Mouse (Mus musculus) regulatory T cell (primary cell): ENCODE measurements around the gene Dnase1l3.
"Not testable (repeated sequence)": the region's sequence is repeated elsewhere in the genome, so short reads cannot be mapped to it uniquely, and the experiment has no call there.

Experiments
- in situ Hi-C: fragments of 300-600 bp; cut with MboI, MseI; formaldehyde crosslinking; loops from one replicate; pipeline ENCODE4 v1.15.1; 2025; ENCODE audit warnings: high pct_unique_total_duplicates

Gene Dnase1l3

DNA sequence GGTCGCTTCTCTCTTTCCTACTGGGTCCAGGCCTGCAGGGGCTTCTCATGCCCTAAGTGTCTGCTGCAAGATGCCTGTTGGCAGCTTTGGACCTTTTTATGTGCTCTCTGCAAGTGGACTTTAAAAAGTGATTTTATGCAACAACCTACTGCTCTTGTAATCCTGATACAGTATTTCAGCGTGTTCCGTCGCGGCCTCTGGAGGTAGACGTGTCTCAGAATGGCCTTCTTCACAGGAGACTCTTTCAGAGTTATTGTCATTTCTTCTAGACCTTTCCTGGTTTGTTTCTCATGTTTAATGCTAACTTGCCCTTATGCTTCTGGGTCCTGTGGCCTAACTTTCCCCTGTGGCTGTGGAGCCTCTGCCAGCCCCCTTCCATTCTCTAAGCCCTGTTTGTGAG lies 21.4 kb upstream of the Dnase1l3 start:
- in situ Hi-C loops: no loop called here

DNA sequence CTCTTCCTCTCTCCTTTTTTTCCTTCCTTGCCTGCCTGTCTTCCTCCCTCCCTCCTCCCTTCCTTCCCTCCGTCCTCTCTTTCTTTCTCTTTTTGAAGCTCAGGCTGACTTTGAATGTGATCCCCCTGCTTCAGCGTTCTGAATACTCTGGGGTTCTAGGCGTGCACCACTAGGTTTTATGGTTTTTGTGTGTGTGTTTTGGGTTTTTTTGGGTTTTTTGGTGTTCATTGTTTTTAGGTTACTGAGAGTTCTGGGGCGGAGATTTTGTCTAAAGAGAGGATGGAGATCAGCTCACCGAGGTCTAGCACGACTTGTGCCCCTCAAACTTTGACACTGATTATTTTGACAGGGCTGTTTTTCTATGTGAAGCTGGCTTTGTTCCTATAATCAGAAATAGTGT lies 17.6 kb upstream of the Dnase1l3 start:
- in situ Hi-C loops: no loop called here

DNA sequence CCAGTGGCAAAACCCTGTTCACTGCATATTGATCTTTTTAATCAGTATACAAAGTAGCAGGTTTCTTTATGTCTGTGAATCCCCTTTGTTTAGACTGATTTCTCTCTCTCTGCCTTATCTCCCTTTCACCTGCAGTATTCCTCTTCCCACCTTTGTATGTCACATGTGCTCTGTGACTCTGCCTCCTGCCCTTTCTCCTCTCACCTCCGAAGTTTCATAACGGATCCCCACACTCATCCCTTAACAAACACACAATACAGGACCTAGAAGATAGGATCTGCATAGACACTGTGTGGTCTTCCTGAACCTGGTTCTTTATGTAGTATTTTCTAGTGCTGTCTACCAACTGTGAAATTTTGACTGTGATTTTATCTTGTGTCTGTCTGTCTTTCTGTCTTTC lies 16.9 kb upstream of the Dnase1l3 start:
- in situ Hi-C loops: no loop called here

DNA sequence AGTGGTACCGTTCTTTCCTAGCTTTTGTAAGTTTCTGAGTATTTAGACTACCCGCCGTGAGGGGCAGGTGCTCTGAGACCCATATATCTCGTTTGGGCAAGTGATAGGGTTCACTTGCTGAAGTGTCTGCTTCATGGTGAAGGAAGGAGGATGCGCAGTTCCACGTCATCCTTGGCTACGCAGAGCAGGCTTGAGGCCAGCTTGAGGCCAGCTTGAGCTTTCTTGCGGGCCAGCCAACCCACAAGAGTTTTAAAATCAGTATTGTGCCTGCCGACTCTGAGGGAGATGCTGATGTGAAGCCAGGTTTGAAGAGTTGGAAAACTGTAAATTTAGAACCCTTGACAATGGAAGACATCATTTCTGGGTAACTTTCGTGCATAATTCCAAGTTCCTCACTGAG lies 13.6 kb upstream of the Dnase1l3 start:
- in situ Hi-C loops: no loop called here

DNA sequence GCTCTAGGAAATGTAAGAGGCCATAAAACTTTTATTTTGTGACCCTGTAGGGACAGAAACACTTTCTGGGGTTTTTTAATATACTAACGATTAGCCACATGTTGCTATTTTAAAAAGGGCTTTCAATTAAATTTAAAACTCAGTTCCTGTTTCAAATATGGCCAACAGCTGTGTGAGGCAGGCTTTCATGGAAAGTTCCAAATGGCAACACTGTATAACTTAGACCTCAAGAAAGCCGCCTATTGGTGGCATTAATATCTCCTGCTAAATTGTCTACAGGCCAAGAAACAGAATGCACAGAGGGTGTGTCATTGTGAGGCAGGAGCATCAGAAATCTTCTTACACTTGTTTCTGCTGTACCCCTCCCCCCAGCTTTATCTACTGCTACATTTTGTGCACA lies 13.1 kb upstream of the Dnase1l3 start:
- in situ Hi-C loops: no loop called here

DNA sequence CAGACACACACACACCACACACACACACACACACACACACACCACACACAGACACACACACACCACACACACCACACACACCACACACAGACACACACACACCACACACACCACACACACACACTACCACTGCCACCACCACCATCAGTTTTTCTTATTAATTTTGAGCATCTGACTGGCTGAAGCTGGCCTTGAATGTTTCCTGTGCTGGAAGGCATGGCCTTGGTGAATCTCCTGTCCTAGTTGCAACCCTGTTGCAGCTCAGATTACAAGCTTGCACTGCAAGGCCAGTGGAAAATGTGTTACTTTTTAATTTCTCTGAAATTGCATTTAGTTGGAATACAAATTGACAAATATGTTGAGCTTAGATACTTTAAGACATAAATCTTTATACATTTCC lies 12.7 kb upstream of the Dnase1l3 start:
- in situ Hi-C loops: no loop called here

DNA sequence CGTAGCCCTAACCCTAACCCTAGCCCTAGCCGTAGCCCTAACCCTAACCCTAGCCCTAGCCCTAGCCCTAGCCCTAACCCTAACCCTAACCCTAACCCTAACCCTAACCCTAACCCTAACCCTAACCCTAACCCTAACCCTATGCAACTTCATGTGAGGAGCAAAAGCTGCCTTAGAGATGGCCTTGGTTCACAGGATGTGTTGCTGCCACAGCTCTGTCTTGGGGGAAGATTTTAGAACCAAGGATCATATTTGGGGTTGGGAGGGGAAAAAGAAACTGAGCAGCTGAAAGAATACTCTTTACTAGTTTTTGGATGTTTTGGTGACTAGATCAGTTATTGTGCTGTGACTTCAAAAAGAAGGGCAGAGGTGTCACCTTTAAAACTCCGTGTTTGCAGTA lies 11.7 kb upstream of the Dnase1l3 start:
- in situ Hi-C loops: not testable (repeated sequence)

DNA sequence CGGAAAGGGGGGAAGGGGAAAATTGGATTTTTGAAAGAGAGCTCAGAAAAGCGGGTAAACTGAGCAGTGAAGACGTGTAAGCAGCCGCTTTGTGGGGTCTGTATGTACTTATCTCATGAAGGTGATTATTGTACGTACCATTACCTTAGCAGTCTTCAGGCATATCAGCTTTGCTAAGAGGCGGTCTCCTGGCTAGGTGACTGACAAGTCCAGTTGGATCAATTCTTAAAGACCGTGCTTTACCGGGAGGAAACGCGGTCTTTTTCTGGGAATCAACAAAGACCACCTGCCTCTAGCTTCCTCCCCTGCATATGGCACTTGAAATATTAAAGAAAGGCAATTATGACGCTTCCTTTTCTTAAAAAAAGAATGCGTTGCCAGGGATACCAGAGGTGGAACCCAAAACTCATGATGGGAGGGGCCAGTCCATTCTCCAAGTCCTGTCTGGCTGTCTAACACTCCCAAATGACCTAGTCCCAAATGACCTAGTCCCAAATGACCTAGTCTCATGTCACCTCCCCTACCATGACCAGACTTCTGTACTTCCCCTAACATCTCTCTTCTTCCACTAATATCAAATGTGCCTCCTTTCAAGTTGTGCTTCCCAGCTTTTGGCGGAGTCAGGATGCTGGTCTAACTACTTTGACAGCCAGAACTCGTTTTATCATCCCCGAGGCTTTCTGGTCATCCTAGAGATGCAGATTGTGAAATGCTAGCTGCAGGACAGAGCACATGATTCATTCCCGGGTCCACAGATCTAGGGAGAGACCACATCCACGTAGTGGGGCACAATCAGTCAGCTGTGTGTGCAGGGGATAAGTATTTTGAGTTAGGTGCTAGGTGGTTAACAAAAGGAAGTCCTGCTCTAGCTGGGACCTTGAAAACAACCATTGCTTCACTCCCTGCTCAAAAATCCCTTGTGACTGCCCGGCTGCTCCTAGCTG lies 9.6 kb upstream of the Dnase1l3 start:
- in situ Hi-C loops: loop anchor here (5.0 kb wide), 1 partner anchor 42 kb away; no protein-coding TSS in a partner anchor

DNA sequence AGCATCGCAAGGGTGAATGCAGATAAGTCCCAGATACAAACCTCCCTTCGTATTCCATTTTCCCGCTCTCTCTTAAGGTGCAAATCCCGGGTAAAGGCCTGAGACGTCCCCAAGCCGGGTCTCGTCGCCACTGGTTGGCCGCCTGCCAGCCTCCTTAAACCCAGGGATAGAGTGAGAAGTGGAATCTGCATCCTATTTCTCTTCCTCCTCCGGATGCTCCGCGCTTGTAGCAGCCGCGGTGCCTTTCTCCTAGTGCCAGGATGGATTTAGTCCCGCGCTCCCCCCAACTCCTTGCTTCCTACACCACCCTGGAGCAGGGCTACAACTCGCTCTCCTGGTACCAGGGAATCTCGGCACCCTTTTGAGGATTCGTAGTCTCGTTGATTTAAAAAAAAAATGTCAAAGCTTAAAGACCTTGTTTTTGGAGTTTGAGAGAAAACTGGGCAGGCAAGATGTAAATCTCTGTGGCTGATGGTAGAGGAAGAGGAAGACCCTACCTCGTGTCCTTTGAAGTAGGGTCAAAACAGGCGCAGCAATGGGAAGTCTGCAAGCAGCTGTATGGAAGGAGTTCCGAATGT lies 8.8 kb upstream of the Dnase1l3 start:
- in situ Hi-C loops: loop anchor here (5.0 kb wide), 1 partner anchor 41 kb away; no protein-coding TSS in a partner anchor

DNA sequence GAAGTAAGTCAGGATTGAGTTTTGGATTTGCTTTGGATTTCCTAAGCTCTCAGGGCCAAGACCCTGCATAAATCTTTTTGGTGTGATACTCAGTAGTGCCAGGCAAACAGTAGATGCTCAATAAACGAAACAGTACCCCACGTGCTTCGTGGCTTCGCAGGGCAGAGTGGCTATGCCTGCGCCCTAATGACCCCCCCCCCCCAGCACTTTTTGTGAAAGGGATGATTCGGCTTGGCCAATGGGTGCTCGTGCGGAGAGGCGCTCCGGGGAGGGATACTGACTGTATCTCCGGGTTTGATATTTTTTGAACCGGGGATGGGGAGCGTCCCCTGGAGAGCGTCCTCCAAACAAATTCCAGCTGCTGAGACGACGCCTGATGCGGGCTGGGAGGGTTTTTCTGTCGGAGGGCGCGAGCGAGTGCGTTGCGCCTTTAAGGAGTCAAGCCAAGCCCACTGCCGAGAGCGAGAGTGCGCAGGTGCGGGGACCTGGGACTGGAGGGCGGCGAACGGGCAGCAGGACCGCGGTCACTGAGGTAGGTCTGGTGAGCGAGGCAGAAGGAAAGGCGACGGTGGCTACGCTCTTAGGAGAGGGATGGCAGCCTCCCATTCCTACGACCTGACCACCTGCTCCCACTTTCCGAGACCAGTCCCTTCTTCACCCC lies 8.2 kb upstream of the Dnase1l3 start, which contains the start of gene Abhd6:
TSS of gene Abhd6 (plus strand) at position 471 of the 661 bp plus-strand sequence.
- in situ Hi-C loops: loop anchor here (5.0 kb wide), 1 partner anchor 40 kb away; no protein-coding TSS in a partner anchor

DNA sequence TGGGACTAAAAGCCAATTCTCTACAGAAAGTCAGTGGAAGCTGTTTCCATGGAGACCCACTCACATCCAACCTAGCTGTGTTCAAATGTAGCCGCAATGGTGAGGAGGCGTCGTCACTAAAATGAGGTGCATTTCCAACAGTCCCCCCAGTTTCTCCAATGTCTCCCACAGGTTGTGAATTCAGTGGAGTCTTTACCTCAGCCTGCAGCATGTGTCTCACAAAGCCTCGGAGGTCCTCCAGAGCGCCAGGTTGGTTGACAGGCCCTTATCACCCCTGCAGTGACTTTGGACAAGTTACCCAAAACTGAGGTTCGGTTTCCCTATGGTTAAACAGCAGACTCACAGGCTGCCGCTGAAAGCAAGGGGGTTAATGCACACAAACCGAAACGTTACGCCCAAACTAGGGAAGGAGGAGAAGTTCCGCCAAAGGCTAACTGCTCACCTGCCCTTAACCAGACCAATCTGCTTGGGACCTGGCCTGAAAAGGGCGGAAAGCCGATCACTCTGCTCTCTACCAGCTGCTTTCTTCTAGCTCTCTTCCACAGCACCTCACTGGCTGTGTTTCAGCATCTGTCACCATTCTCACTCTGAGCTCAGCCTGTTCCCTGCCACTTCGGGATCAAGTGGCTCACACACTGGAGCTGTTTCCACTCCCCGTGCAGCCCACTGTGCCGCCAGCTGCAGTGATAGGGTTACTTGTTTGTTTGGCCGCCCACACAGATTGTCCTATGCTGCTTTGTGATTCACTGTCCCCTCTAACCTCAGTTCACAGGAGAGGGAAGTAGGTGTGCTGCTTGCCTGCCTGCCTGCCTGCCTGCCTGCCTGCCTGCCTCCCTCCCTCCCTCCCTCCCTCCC lies 6.7 kb upstream of the Dnase1l3 start:
- in situ Hi-C loops: loop anchor here (5.0 kb wide), 1 partner anchor 39 kb away; no protein-coding TSS in a partner anchor

DNA sequence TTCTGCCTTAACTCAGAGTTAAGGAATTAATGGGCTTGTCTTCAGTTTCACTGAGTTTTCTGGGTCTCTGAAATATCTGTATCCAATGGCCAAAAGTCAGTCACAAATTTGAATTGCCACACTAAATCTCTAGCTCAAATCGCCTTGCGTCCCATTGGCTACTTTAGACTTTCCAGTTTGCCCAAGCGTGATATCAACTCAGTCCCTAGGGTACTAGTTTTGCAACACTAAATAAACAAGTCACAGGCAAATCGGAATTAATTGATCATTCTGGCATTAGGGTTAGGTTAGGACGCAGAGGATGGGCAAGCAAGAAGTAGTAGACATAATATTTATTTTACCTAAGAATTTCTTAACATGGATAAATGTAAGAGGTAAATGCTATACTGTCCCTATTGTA lies 5.9 kb upstream of the Dnase1l3 start:
- in situ Hi-C loops: loop anchor here (5.0 kb wide), 1 partner anchor 38 kb away; no protein-coding TSS in a partner anchor

DNA sequence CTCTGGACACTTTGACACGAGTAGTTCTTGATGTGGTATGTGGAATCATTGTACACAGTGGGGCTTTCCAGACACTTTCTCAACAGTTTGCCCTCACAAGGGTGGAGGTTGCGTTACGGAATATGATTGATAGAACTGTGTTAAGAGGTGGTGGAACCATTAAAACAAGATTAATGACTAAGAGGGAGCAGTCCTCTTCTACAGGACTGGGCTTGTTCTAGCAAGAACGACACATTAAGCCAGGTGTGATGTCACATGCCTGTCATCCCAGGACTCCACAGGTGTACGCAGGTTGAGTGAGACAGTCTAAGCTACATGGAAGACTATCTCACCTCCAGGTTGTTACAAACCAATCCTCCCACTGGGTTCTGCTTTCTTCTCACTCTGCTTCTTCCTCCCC lies 5.1 kb upstream of the Dnase1l3 start:
- in situ Hi-C loops: no loop called here

DNA sequence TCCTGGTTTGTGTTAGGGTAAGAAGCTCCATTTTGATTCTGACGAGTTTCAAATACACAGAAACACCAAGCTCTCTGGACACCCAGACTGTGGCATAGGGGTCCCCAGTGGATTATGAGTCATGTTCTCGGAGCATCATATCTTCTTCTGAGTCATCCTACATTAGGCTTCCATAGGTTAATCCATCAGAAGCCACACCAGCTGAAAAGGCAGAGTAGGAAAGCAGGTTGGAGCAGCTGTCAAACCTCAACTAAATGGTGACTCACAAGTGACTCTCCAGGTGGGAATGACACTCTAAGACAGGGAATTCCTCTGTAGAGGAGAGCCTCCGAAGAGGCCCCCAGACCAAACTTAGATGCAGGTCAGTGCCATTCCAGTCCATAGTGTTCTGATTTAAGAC lies 4.7 kb upstream of the Dnase1l3 start:
- in situ Hi-C loops: no loop called here

DNA sequence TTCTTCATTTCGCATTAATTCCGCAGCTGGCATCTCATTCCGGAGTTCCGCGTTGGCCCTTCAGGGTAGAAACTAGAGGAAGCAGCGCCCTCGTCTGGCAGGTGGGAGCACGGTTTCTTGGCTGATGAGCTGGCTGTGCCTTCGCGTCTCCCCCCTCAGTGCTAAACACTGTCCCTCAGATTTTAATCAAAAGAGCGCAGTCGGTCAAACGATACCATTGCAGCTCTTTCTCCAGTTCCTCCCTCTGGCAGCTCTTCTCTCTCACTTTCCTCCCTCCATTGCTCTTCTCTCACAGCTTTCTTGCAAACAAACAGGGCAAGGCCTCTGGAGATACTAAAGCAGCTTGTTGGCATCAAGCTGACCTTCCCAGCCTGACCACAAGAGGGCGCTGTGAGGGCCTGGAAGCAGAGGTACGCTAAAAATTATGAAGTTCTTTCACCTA lies 2.9 kb upstream of the Dnase1l3 start:
- in situ Hi-C loops: no loop called here

DNA sequence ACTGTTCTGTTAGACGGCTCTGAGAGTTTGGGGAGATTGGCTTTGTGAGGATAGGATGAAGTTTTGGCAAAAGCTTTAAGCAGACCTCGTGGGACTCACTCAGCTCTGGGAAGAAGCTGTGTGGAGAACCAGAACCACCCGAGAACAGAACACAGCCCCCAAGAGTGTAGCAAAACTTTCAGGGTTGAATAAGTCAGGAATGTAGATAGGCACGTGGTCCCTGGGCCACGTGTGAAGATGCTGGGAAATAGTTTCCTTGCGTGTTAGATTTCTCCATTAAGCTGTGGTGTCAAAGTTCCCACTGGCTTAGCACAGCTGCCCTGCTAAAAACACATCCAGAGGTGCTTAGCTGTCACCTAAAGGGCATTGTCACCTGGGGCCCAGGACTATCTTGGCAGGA lies 2.2 kb downstream of the Dnase1l3 start:
- in situ Hi-C loops: no loop called here

DNA sequence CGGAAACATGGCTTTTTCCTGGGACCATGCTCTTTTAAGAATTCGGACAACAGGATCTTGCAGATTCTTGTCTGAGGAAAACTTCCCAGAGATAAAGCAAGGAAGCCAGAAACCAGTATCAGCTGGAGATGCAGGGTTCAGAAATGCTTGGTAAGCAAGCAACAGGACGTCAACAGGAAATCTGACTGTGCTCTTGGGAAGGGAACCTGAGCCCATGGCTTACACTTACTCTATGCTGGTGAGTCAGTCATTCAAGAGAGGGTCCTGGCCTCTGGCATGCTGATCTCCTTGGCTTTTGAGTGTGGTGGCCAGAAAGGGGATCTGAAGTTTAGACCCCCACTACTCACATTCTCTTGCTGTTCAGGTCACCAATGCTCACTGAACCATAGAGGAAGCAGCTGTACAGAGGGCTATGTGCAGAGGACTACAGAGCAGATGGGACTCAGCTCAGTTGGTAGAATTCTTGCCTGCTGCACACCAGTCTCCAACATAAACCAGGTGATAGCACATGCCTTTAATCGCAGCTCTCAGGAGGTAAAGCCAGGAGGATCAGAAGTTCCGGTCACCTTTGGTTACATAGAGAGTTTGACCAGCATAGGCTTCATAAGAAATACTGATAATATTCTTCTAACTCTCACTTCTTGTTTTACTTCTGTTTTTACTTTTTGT lies 3.1 kb downstream of the Dnase1l3 start:
- in situ Hi-C loops: no loop called here

DNA sequence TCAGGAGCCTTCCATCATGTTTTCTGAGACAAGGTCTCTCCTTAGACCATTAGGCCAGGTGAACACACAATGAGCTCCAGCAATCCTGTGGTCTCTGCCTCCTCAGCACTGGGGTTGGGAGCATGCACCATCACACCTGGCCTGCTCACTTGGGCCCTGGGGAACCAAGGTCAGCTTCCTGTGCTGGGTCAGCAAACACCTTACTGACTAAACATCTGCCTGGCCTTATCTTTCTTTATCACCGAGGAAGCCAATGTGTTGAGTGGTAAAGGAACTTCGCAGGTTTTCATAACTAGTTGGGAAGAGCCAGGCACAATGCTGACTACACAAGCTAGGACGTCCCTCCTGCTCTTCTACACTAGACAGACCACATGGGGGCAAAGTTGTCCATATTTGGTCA lies 4.4 kb downstream of the Dnase1l3 start:
- in situ Hi-C loops: no loop called here

DNA sequence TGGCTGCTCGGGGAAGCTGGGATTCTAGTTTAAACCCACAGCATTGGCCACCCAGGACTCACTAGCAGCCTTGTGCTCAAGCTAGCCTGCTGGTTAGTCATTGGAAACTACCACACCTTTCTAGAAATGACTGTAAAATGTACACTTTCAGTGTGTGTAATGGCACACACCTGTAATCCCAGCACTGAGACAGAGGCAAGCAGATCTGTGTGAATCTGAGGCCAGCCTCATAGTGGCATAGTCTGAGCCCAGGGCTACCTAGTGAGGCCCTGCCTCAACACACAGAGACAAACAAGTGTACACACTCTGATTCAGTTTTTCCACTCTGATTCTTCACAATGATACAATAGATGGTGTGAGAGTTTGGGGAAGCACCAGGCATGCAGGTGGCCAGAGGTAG lies 5.0 kb downstream of the Dnase1l3 start:
- in situ Hi-C loops: no loop called here

DNA sequence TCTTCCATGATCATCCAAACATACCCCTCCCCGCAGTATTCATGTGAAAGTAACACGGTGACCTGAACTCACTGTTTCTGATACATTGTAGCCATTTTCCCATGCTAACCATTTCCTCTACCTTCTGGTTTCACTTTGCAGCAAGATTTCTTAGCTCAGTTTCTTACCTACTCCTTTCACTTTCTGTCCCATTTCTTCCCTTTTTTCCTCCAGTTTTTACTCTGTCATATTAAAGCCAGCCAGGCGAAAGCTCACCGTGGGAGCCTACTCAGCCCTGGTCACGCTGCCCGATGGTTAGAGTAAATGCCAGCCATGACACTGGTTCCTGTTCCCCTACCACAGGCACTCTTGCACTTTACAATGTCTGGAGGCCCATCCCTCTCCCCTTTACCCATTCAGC lies 7.5 kb downstream of the Dnase1l3 start:
- in situ Hi-C loops: no loop called here

DNA sequence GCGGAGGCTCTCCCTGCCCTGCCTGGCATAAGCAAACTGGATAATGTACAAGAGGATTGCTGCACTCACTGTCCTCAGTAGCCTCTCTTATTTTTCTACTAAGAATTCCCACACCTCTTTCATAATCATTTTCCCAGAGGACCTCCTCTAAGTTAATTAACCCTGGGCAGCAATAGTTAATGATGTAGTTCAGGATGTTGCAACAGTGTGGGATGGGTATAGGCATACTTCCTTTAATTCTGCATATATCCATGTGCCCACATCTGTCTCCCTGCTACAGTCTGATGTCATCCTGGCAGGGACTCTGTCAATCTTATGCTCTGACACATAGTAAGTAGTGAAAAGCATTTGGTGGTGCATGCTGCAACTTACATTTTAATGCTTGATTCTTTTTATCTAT lies 13.1 kb downstream of the Dnase1l3 start:
- in situ Hi-C loops: no loop called here
